Mouse (Mus musculus) stomach, postnatal 0 days (tissue): ENCODE results near the gene Zfp536. TPM values are rescaled to one million over a fixed set of nuclear protein-coding genes. Genes with fewer than 3 reads are reported as not detected.

Experiments
- ATAC-seq: fragments of 200-750 bp; cut with Nextera tagmentation; 2 replicates; pipeline ENCODE4 v1.8.0; 2017; ENCODE audit not compliant: low FRiP score, low TSS enrichment
- DNase-seq: peaks from one replicate; pipeline ENCODE4 v3.0.0-alpha.2; 2016; ENCODE audit warnings: low spot score
- H3K27ac ChIP-seq: fragments of 300-500 bp; sonication (generic); replicated peaks from 2 replicates; pipeline ENCODE4 v1.5.1; 2014; ENCODE audit warnings: mild to moderate bottlenecking, control low read depth
- H3K27me3 ChIP-seq: fragments of 300-500 bp; sonication (generic); 2 replicates; pipeline ENCODE4 v1.6.1; 2014; ENCODE audit warnings: low read length; ENCODE audit not compliant: control insufficient read depth, insufficient read depth
- H3K36me3 ChIP-seq: fragments of 300-500 bp; sonication (generic); 2 replicates; pipeline ENCODE4 v1.6.1; 2014; ENCODE audit warnings: low read length, mixed read lengths; ENCODE audit not compliant: control insufficient read depth, insufficient read depth
- H3K4me1 ChIP-seq: fragments of 300-500 bp; sonication (generic); replicated peaks from 2 replicates; pipeline ENCODE4 v1.6.1; 2014; ENCODE audit warnings: antibody characterized with exemption; ENCODE audit not compliant: control insufficient read depth, insufficient read depth
- H3K4me2 ChIP-seq: fragments of 300-500 bp; sonication (generic); replicated peaks from 2 replicates; pipeline ENCODE4 v1.6.1; 2014; ENCODE audit warnings: low read depth, mild to moderate bottlenecking, control low read depth, moderate library complexity
- H3K4me3 ChIP-seq: fragments of 300-500 bp; sonication (generic); 2 replicates; pipeline ENCODE4 v1.5.1; 2014; ENCODE audit warnings: low read depth, low read length, control low read depth
- H3K9ac ChIP-seq: fragments of 300-500 bp; sonication (generic); 2 replicates; pipeline ENCODE4 v1.6.1; 2014; ENCODE audit warnings: mild to moderate bottlenecking, low read length, control low read depth, mixed read lengths
- H3K9me3 ChIP-seq: fragments of 300-500 bp; sonication (generic); 2 replicates; pipeline ENCODE4 v1.6.1; 2016; ENCODE audit warnings: low read length; ENCODE audit not compliant: control insufficient read depth
- CTCF ChIP-seq: IDR thresholded peaks from 2 replicates; pipeline ENCODE4 v1.5.1; 2016; ENCODE audit warnings: antibody characterized with exemption, low read depth, mild to moderate bottlenecking, moderate library complexity
- EP300 ChIP-seq: optimal IDR thresholded peaks from 2 replicates; pipeline ENCODE3; 2016; ENCODE audit warnings: antibody characterized with exemption
- WGBS: fragments of 180-500 bp; shearing (Covaris S2); extraction: QIAGEN DNeasy Blood & Tissue Kit; methylation state at CpG from one replicate; pipeline ENCODE4 v1.1.7; 2014; 5-methylcytosine and 5-hydroxymethylcytosine counted together
- polyA plus RNA-seq: library from polyadenylated mRNA; unstranded; fragments of >200 nt; fragmentation: Nextera tagmentation; extraction: Ambion mirVana; gene quantifications from 2 replicates; pipeline ENCODE4 v1.2.1, GENCODE M21; 2015

The Zfp536 gene
- polyA plus RNA-seq, 1 experiment from 2014 or later, result 4.3 TPM

GRCm38 (mm10) chr7:37737191-37737590, 36.2 kb downstream of the Zfp536 start:
- WGBS, result 26% methylated on average over 8 of the region's 8 CpGs
- Histone ChIP-seq H3K4me1 (no peaks in the 10 kb centered on the region), H3K9ac (no peak overlapping the region)

DNA sequence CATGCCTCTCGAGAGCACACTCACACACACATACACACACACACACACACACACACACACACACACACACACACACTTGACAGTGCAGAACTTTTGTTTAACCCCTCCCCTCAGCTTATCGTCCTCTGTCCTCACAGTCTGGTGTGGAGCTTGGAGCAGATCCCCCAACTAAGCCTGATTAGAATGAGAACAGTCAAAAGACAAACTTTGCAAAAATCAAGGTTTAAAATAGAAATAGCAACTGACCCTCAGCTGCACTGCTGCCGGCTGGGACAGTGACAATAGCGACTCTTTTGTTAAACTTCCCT, 37.1 kb downstream of the Zfp536 start:
- H3K4me2 ChIP-seq, result no peak overlapping the region
- TF ChIP-seq CTCF (no peak), EP300 (no peak)
- WGBS, result 11% methylated on average over 4 of the region's 4 CpGs
- no peak for DNase-seq
- H3K9ac ChIP-seq, result no peak overlapping the region
- no peak for ATAC-seq
- H3K27ac ChIP-seq, result no peak overlapping the region
- H3K9me3 ChIP-seq, result no peaks in the 10 kb centered on the region
- H3K36me3 ChIP-seq, result no peaks in the 10 kb centered on the region
- no peaks in the 10 kb centered on the region for H3K4me1 ChIP-seq
- no peak overlapping the region for H3K4me3 ChIP-seq
- no peaks in the 10 kb centered on the region for H3K27me3 ChIP-seq

More at GRCm38 (mm10) chr7:37737191-37737590, 36.2 kb downstream of the Zfp536 start:
- H3K36me3 ChIP-seq, result no peaks in the 10 kb centered on the region
- no peak overlapping the region for H3K27ac ChIP-seq
- H3K4me3 ChIP-seq, result no peak overlapping the region
- no peaks in the 10 kb centered on the region for H3K9me3 ChIP-seq
- TF ChIP-seq EP300, result no peak
- no peak for TF ChIP-seq CTCF
- H3K27me3 ChIP-seq, result no peaks in the 10 kb centered on the region
- no peak overlapping the region for H3K4me2 ChIP-seq
- DNase-seq (no peak), ATAC-seq (no peak)

GRCm38 (mm10) chr7:37735707-37736412, 37.6 kb downstream of the Zfp536 start:
- WGBS, result 39% methylated on average over 7 of the region's 7 CpGs
- Histone ChIP-seq H3K27ac (no peak overlapping the region), H3K4me1 (no peaks in the 10 kb centered on the region), H3K27me3 (no peaks in the 10 kb centered on the region), H3K36me3 (no peaks in the 10 kb centered on the region), H3K9ac (no peak overlapping the region), H3K9me3 (no peaks in the 10 kb centered on the region), H3K4me3 (no peak overlapping the region), H3K4me2 (no peak overlapping the region)
- ATAC-seq (no peak), DNase-seq (no peak)
- no peak for TF ChIP-seq CTCF
- no peak for TF ChIP-seq EP300

- no peak for ATAC-seq
- H3K4me3 ChIP-seq, result no peak overlapping the region
- H3K9ac ChIP-seq, result no peak overlapping the region
- no peaks in the 10 kb centered on the region for H3K36me3 ChIP-seq
- H3K27me3 ChIP-seq, result no peaks in the 10 kb centered on the region
- DNase-seq, result no peak
- no peaks in the 10 kb centered on the region for H3K9me3 ChIP-seq
- WGBS, result 71% methylated on average over 6 of the region's 6 CpGs
- TF ChIP-seq CTCF (no peak), EP300 (no peak)
- no peak overlapping the region for H3K4me2 ChIP-seq
- no peak overlapping the region for H3K27ac ChIP-seq
- no peaks in the 10 kb centered on the region for H3K4me1 ChIP-seq
These were observed 38.3 kb downstream of the Zfp536 start for GRCm38 (mm10) chr7:37735101-37735500.

GRCm38 (mm10) chr7:37734576-37734975, 38.9 kb downstream of the Zfp536 start:
- 80% methylated on average over 6 of the region's 6 CpGs for WGBS
- Histone ChIP-seq H3K9me3 (no peaks in the 10 kb centered on the region), H3K4me3 (no peak overlapping the region), H3K36me3 (no peaks in the 10 kb centered on the region), H3K4me1 (no peaks in the 10 kb centered on the region), H3K27ac (no peak overlapping the region), H3K9ac (no peak overlapping the region), H3K4me2 (no peak overlapping the region), H3K27me3 (no peaks in the 10 kb centered on the region)
- DNase-seq (no peak), ATAC-seq (no peak)
- no peak for TF ChIP-seq EP300
- TF ChIP-seq CTCF, result no peak

- no peak overlapping the region for H3K27ac ChIP-seq
- DNase-seq (no peak), ATAC-seq (no peak)
- no peak overlapping the region for H3K9ac ChIP-seq
- H3K4me3 ChIP-seq, result no peak overlapping the region
- 98% methylated on average over 4 of the region's 4 CpGs for WGBS
- TF ChIP-seq CTCF (no peak), EP300 (no peak)
- H3K36me3 ChIP-seq, result no peaks in the 10 kb centered on the region
- no peaks in the 10 kb centered on the region for H3K27me3 ChIP-seq
- H3K4me2 ChIP-seq, result no peak overlapping the region
- no peaks in the 10 kb centered on the region for H3K9me3 ChIP-seq
- H3K4me1 ChIP-seq, result no peaks in the 10 kb centered on the region
These were observed 39.4 kb downstream of the Zfp536 start for GRCm38 (mm10) chr7:37733996-37734395.
